Comparison of ENCODE assay signal across 14 mouse cellular contexts in the genomic region with DNA sequence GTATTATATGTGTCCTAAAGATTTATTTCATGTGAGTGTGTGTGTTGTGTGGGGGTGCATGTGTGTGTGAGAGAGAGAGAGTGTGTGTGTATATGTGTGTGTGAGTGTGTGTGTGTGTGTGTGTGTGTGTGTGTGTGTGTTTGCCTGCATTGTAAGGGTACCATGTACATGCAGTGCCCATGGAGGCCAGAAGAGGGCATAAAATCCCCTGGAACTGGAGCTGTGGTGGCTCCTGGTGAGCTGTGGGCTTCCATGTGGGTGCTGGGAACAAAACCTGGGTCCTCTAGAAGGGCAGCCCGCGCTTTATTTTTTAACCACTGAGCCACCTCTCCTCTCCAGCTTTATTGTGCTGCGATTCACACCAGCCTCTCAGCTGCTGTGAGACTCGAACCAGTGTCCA.
"Had no signal": no experiment of that assay in that cellular context is flagged by ENCODE, and none has a peak within 500 bp of the region (broad histone marks: within the 10 kb centered on the region; RNA-seq: fewer than 3 reads in every experiment).

No protein-coding gene starts in this region.

- H3K9ac ChIP-seq: kidney, embryonic 15.5 days; liver, embryonic 15.5 days; lung, embryonic 15.5 days; midbrain, embryonic 13.5 days had no signal

- DNase-seq: kidney, adult 11 months; kidney, adult 8-10 months; kidney, postnatal 10 days; lung, adult 18-20 months; lung, postnatal 10 days; lung, postnatal 36 days; thymus, postnatal 25 days had no signal

- H3K27me3 ChIP-seq: kidney, embryonic 15.5 days; liver, embryonic 15.5 days; lung, embryonic 15.5 days; megakaryocyte, embryonic 14.5 days; midbrain, embryonic 13.5 days had no signal

- ATAC-seq: midbrain, embryonic 13.5 days had no signal

- H3K4me2 ChIP-seq: kidney, embryonic 15.5 days; liver, embryonic 11.5 days; liver, embryonic 15.5 days; lung, embryonic 15.5 days; midbrain, embryonic 13.5 days had no signal

- H3K4me3 ChIP-seq: kidney, embryonic 15.5 days; liver, embryonic 15.5 days; lung, embryonic 15.5 days; megakaryocyte, embryonic 14.5 days; midbrain, embryonic 10.5 days; midbrain, embryonic 13.5 days had no signal

- H3K36me3 ChIP-seq: kidney, embryonic 15.5 days; liver, embryonic 15.5 days; lung, embryonic 15.5 days; midbrain, embryonic 10.5 days; midbrain, embryonic 13.5 days had no signal

- H3K4me1 ChIP-seq: kidney, embryonic 15.5 days; liver, embryonic 15.5 days; lung, embryonic 15.5 days; midbrain, embryonic 10.5 days; midbrain, embryonic 13.5 days had no signal

- H3K9me3 ChIP-seq: liver, embryonic 15.5 days; lung, embryonic 15.5 days; midbrain, embryonic 13.5 days had no signal

- H3K27ac ChIP-seq: kidney, embryonic 15.5 days; liver, embryonic 15.5 days; lung, embryonic 15.5 days; midbrain, embryonic 10.5 days; midbrain, embryonic 13.5 days had no signal
